Mouse (Mus musculus) neural tube, embryonic 13.5 days (tissue): ENCODE results near the gene Tom1l1. TPM values are rescaled to one million over a fixed set of nuclear protein-coding genes. Genes with fewer than 3 reads are reported as not detected.

Experiments used
- ATAC-seq: fragments of 200-750 bp; cut with Nextera tagmentation; 2 replicates; pipeline ENCODE4 v1.8.0; 2017; ENCODE audit warnings: low read depth, mild to moderate bottlenecking, moderate TSS enrichment, moderate library complexity
- H3K27ac ChIP-seq: fragments of 300-500 bp; sonication (generic); replicated peaks from 2 replicates; pipeline ENCODE4 v1.5.1; 2015; ENCODE audit warnings: moderate library complexity, mild to moderate bottlenecking, inconsistent platforms
- H3K27me3 ChIP-seq: fragments of 300-500 bp; sonication (generic); 2 replicates; pipeline ENCODE4 v1.6.1; 2015; ENCODE audit warnings: mild to moderate bottlenecking, inconsistent platforms
- H3K36me3 ChIP-seq: fragments of 300-500 bp; sonication (generic); 2 replicates; pipeline ENCODE4 v1.6.1; 2015; ENCODE audit warnings: mild to moderate bottlenecking, inconsistent platforms
- H3K4me1 ChIP-seq: fragments of 300-500 bp; sonication (generic); replicated peaks from 2 replicates; pipeline ENCODE4 v1.6.1; 2015; ENCODE audit warnings: inconsistent platforms
- H3K4me2 ChIP-seq: fragments of 300-500 bp; sonication (generic); 2 replicates; pipeline ENCODE4 v1.6.1; 2015; ENCODE audit warnings: inconsistent platforms, mild to moderate bottlenecking, moderate library complexity
- H3K4me3 ChIP-seq: fragments of 300-500 bp; sonication (generic); 2 replicates; pipeline ENCODE4 v1.5.1; 2015; ENCODE audit warnings: mild to moderate bottlenecking, inconsistent platforms
- H3K9ac ChIP-seq: fragments of 300-500 bp; sonication (generic); 2 replicates; pipeline ENCODE4 v1.6.1; 2015; ENCODE audit warnings: moderate library complexity, mild to moderate bottlenecking, inconsistent platforms
- H3K9me3 ChIP-seq: fragments of 300-500 bp; sonication (generic); 2 replicates; pipeline ENCODE4 v1.6.1; 2016; ENCODE audit warnings: inconsistent platforms
- WGBS: fragments of 180-500 bp; shearing (Covaris S2); methylation state at CpG from one replicate; pipeline ENCODE4 v1.1.7; 2015; 5-methylcytosine and 5-hydroxymethylcytosine counted together
- polyA plus RNA-seq: library from polyadenylated mRNA; unstranded; fragments of >200 nt; fragmentation: Nextera tagmentation; extraction: Ambion mirVana; gene quantifications from 2 replicates; pipeline ENCODE4 v1.2.1, GENCODE M21; 2015

Gene Tom1l1
- polyA plus RNA-seq, 1 experiment from 2014 or later, result 21.4 TPM

- H3K4me2 ChIP-seq, result no peak overlapping the region
- H3K4me3 ChIP-seq, result no peak overlapping the region
- ATAC-seq, result no peak
- WGBS, result 55% methylated on average over 3 of the region's 3 CpGs
- no peak overlapping the region for H3K27ac ChIP-seq
- H3K27me3 ChIP-seq, result no peaks in the 10 kb centered on the region
- peaks cover 9% of the 10 kb centered on the region; the same call in 1 of the 2 replicates for H3K36me3 ChIP-seq
- H3K9me3 ChIP-seq, result no peaks in the 10 kb centered on the region
- peaks cover 33% of the 10 kb centered on the region for H3K4me1 ChIP-seq
- H3K9ac ChIP-seq, result no peak overlapping the region
Observed at GRCm38 (mm10) chr11:90666144-90666757, 21.9 kb downstream of the Tom1l1 start.

GRCm38 (mm10) chr11:90665161-90665560, 23.0 kb downstream of the Tom1l1 start:
- H3K27me3 ChIP-seq, result no peaks in the 10 kb centered on the region
- H3K4me2 ChIP-seq, result no peak overlapping the region
- no peaks in the 10 kb centered on the region for H3K9me3 ChIP-seq
- H3K4me3 ChIP-seq, result no peak overlapping the region
- no peak overlapping the region for H3K9ac ChIP-seq
- no peak for ATAC-seq
- H3K4me1 ChIP-seq, result peaks cover 33% of the 10 kb centered on the region
- WGBS, result 8% methylated on average over 6 of the region's 6 CpGs
- peaks cover 10% of the 10 kb centered on the region; the same call in 1 of the 2 replicates for H3K36me3 ChIP-seq
- peak overlapping the region; percentile 42; the same call in 1 of the 2 replicates for H3K27ac ChIP-seq

- Histone ChIP-seq H3K9ac (no peak overlapping the region), H3K9me3 (no peaks in the 10 kb centered on the region), H3K4me2 (no peak overlapping the region), H3K36me3 (0 out of 2 replicates have a peak, but pooled peaks cover 5% of the 10 kb centered on the region), H3K27ac (peak overlapping the region; percentile 42; the same call in 1 of the 2 replicates), H3K4me1 (peaks cover 33% of the 10 kb centered on the region), H3K27me3 (no peaks in the 10 kb centered on the region), H3K4me3 (no peak overlapping the region)
- 3% methylated on average over 8 of the region's 8 CpGs for whole genome bisulfite sequencing
- ATAC-seq, result no peak
Observed at GRCm38 (mm10) chr11:90664345-90664986, 23.7 kb downstream of the Tom1l1 start.

- H3K9me3 ChIP-seq, result no peaks in the 10 kb centered on the region
- H3K4me1 ChIP-seq, result peaks cover 33% of the 10 kb centered on the region
- H3K36me3 ChIP-seq, result 0 out of 2 replicates have a peak, but pooled peaks cover 5% of the 10 kb centered on the region
- no peak overlapping the region for H3K4me3 ChIP-seq
- no peaks in the 10 kb centered on the region for H3K27me3 ChIP-seq
- WGBS, result 12% methylated on average over 5 of the region's 5 CpGs
- H3K4me2 ChIP-seq, result no peak overlapping the region
- no peak for ATAC-seq
- 0 out of 2 replicates have a peak overlapping the region, but pooled peaks have one; percentile 33 for H3K27ac ChIP-seq
- no peak overlapping the region for H3K9ac ChIP-seq
Observed at GRCm38 (mm10) chr11:90663618-90664297, 24.4 kb downstream of the Tom1l1 start.

- H3K4me3 ChIP-seq, result no peak overlapping the region
- H3K36me3 ChIP-seq, result peaks cover 5% of the 10 kb centered on the region; the same call in 1 of the 2 replicates
- whole genome bisulfite sequencing, result 63% methylated on average over 3 of the region's 3 CpGs
- peaks cover 33% of the 10 kb centered on the region for H3K4me1 ChIP-seq
- H3K27ac ChIP-seq, result no peak overlapping the region
- no peak overlapping the region for H3K4me2 ChIP-seq
- H3K27me3 ChIP-seq, result no peaks in the 10 kb centered on the region
- ATAC-seq, result no peak
- no peak overlapping the region for H3K9ac ChIP-seq
- no peaks in the 10 kb centered on the region for H3K9me3 ChIP-seq
Observed at GRCm38 (mm10) chr11:90663052-90663451, 25.1 kb downstream of the Tom1l1 start.

GRCm38 (mm10) chr11:90660662-90661061, 27.5 kb downstream of the Tom1l1 start:
- WGBS, result 78% methylated on average over 4 of the region's 4 CpGs
- ATAC-seq, result no peak
- Histone ChIP-seq H3K9ac (no peak overlapping the region), H3K4me3 (no peak overlapping the region), H3K4me1 (peaks cover 27% of the 10 kb centered on the region), H3K36me3 (peaks cover 21% of the 10 kb centered on the region), H3K27ac (no peak overlapping the region), H3K9me3 (no peaks in the 10 kb centered on the region), H3K27me3 (no peaks in the 10 kb centered on the region), H3K4me2 (no peak overlapping the region)

- Histone ChIP-seq H3K36me3 (peaks cover 23% of the 10 kb centered on the region), H3K27ac (no peak overlapping the region), H3K9ac (no peak overlapping the region), H3K4me2 (no peak overlapping the region), H3K4me1 (no peaks in the 10 kb centered on the region), H3K9me3 (no peaks in the 10 kb centered on the region), H3K27me3 (no peaks in the 10 kb centered on the region), H3K4me3 (no peak overlapping the region)
- WGBS, result 92% methylated on average over 12 of the region's 12 CpGs
- no peak for ATAC-seq
Observed at GRCm38 (mm10) chr11:90657527-90657926, 30.6 kb downstream of the Tom1l1 start.

GRCm38 (mm10) chr11:90652603-90653002, 35.6 kb downstream of the Tom1l1 start:
- WGBS, result 96% methylated on average over 4 of the region's 4 CpGs
- H3K27ac ChIP-seq, result no peak overlapping the region
- no peak for ATAC-seq

GRCm38 (mm10) chr11:90650231-90650885, 37.8 kb downstream of the Tom1l1 start:
- no peaks in the 10 kb centered on the region for H3K9me3 ChIP-seq
- ATAC-seq, result no peak
- no peak overlapping the region for H3K9ac ChIP-seq
- no peak overlapping the region for H3K27ac ChIP-seq
- no peaks in the 10 kb centered on the region for H3K27me3 ChIP-seq
- H3K36me3 ChIP-seq, result peaks cover 39% of the 10 kb centered on the region
- no peak overlapping the region for H3K4me2 ChIP-seq
- no peaks in the 10 kb centered on the region for H3K4me1 ChIP-seq
- WGBS, result 83% methylated on average over 9 of the region's 9 CpGs
- no peak overlapping the region for H3K4me3 ChIP-seq

More at GRCm38 (mm10) chr11:90652603-90653002, 35.6 kb downstream of the Tom1l1 start:
- peaks cover 35% of the 10 kb centered on the region for H3K36me3 ChIP-seq
- no peaks in the 10 kb centered on the region for H3K9me3 ChIP-seq
- no peak overlapping the region for H3K9ac ChIP-seq
- H3K4me1 ChIP-seq, result no peaks in the 10 kb centered on the region
- no peaks in the 10 kb centered on the region for H3K27me3 ChIP-seq
- H3K4me2 ChIP-seq, result no peak overlapping the region
- no peak overlapping the region for H3K4me3 ChIP-seq

GRCm38 (mm10) chr11:90649777-90650176, 38.4 kb downstream of the Tom1l1 start:
- H3K9me3 ChIP-seq, result no peaks in the 10 kb centered on the region
- no peak overlapping the region for H3K9ac ChIP-seq
- no peaks in the 10 kb centered on the region for H3K27me3 ChIP-seq
- H3K27ac ChIP-seq, result no peak overlapping the region
- 88% methylated on average over 6 of the region's 6 CpGs for WGBS
- H3K4me3 ChIP-seq, result no peak overlapping the region
- peaks cover 44% of the 10 kb centered on the region for H3K36me3 ChIP-seq
- no peaks in the 10 kb centered on the region for H3K4me1 ChIP-seq
- H3K4me2 ChIP-seq, result no peak overlapping the region
- no peak for ATAC-seq

GRCm38 (mm10) chr11:90638312-90638830, 49.8 kb downstream of the Tom1l1 start:
- H3K36me3 ChIP-seq, result peaks cover 19% of the 10 kb centered on the region

More at GRCm38 (mm10) chr11:90638312-90638830, 49.8 kb downstream of the Tom1l1 start:
- Histone ChIP-seq H3K4me2 (peak overlapping the region; percentile 71), H3K27ac (peak overlapping the region; percentile 96), H3K4me3 (peak overlapping the region; percentile 98), H3K9me3 (no peaks in the 10 kb centered on the region), H3K9ac (peak overlapping the region; percentile 97), H3K27me3 (no peaks in the 10 kb centered on the region), H3K4me1 (peaks cover 33% of the 10 kb centered on the region)
- under 1% methylated on average over 47 of the region's 54 CpGs for WGBS
- ATAC-seq, result peak; percentile 45
